Mouse (Mus musculus): ENCODE results near the gene Myh9.

GRCm38 (mm10) chr15:77749717-77750116, 92.3 kb downstream of the Myh9 start:
- no peak for TF ChIP-seq CTCF (conservative IDR thresholded peaks at IDR 0.05; ENCODE audit: insufficient read depth, insufficient read length, low read depth, low read length)
- TF ChIP-seq POLR2A (IDR thresholded peaks at IDR 0.05; ENCODE audit: low read depth, low read length), result no peak
